Mouse (Mus musculus) stomach, embryonic 15.5 days (tissue): ENCODE results near the gene Nsmce1. TPM values are rescaled to one million over a fixed set of nuclear protein-coding genes. Genes with fewer than 3 reads are reported as not detected.

Experiments used
- ATAC-seq: fragments of 200-750 bp; cut with Nextera tagmentation; 2 replicates; pipeline ENCODE4 v1.8.0; 2017; ENCODE audit warnings: low read depth, moderate number of reproducible peaks, moderate TSS enrichment; ENCODE audit not compliant: insufficient read depth, low FRiP score
- H3K27ac ChIP-seq: fragments of 300-500 bp; sonication (generic); 2 replicates; pipeline ENCODE4 v1.5.1; 2015; ENCODE audit warnings: mild to moderate bottlenecking, inconsistent platforms
- H3K27me3 ChIP-seq: fragments of 300-500 bp; sonication (generic); replicated peaks from 2 replicates; pipeline ENCODE4 v1.6.1; 2015; ENCODE audit warnings: inconsistent platforms
- H3K36me3 ChIP-seq: fragments of 300-500 bp; sonication (generic); 2 replicates; pipeline ENCODE4 v1.6.1; 2015; ENCODE audit warnings: inconsistent platforms
- H3K4me1 ChIP-seq: fragments of 300-500 bp; sonication (generic); 2 replicates; pipeline ENCODE4 v1.6.1; 2015; ENCODE audit warnings: inconsistent platforms
- H3K4me2 ChIP-seq: fragments of 300-500 bp; sonication (generic); 2 replicates; pipeline ENCODE4 v1.6.1; 2015; ENCODE audit warnings: mild to moderate bottlenecking, inconsistent platforms
- H3K4me3 ChIP-seq: fragments of 300-500 bp; sonication (generic); replicated peaks from 2 replicates; pipeline ENCODE4 v1.5.1; 2015; ENCODE audit warnings: inconsistent platforms
- H3K9ac ChIP-seq: fragments of 300-500 bp; sonication (generic); 2 replicates; pipeline ENCODE4 v1.6.1; 2015; ENCODE audit warnings: inconsistent platforms
- H3K9me3 ChIP-seq: fragments of 300-500 bp; sonication (generic); 2 replicates; pipeline ENCODE4 v1.6.1; 2016; ENCODE audit warnings: inconsistent platforms
- WGBS: fragments of 180-500 bp; shearing (Covaris S2); methylation state at CpG from one replicate; pipeline ENCODE4 v1.1.7; 2015; 5-methylcytosine and 5-hydroxymethylcytosine counted together
- polyA plus RNA-seq: library from polyadenylated mRNA; unstranded; fragments of >200 nt; fragmentation: Nextera tagmentation; extraction: Ambion mirVana; gene quantifications from 2 replicates; pipeline ENCODE4 v1.2.1, GENCODE M21; 2015

Nsmce1 gene
- polyA plus RNA-seq, 1 experiment from 2014 or later: 111 TPM

DNA sequence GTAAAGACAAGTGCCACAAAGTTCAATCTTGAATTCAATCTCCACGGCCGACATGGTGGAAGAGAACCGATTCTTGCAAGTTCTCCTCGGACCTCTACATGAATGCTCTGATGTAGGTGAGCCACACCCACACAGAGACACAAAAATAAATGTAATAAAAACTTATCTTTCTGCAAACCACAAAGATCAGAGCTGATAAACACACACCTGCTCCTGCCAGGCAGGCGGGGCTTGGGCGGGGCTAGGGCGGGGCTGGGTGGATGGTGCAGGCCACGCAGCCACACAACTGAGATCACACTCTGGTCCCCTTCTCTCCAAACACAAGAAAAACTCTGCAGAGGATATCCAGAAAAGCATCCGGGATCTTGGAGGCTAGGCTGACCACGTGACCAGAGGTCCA is 4.3 kb downstream of the Nsmce1 start:
- no peaks in the 10 kb centered on the region for H3K27me3 ChIP-seq
- no peak overlapping the region for H3K4me3 ChIP-seq
- no peaks in the 10 kb centered on the region for H3K9me3 ChIP-seq
- WGBS: 81% methylated on average over 10 of the region's 10 CpGs
- H3K36me3 ChIP-seq: peaks cover 7% of the 10 kb centered on the region; the same call in 1 of the 2 replicates
- no peak for ATAC-seq
- H3K4me1 ChIP-seq: peaks cover 6% of the 10 kb centered on the region
- H3K27ac ChIP-seq: no peak overlapping the region
- no peak overlapping the region for H3K4me2 ChIP-seq
- no peak overlapping the region for H3K9ac ChIP-seq

- no peak for ATAC-seq
- H3K27me3 ChIP-seq: no peaks in the 10 kb centered on the region
- H3K9ac ChIP-seq: no peak overlapping the region
- WGBS: 88% methylated on average over 16 of the region's 16 CpGs
- H3K4me1 ChIP-seq: peaks cover 6% of the 10 kb centered on the region
- peaks cover 7% of the 10 kb centered on the region; the same call in 1 of the 2 replicates for H3K36me3 ChIP-seq
- H3K9me3 ChIP-seq: no peaks in the 10 kb centered on the region
- H3K4me3 ChIP-seq: no peak overlapping the region
- no peak overlapping the region for H3K4me2 ChIP-seq
- no peak overlapping the region for H3K27ac ChIP-seq
These were observed 5.2 kb downstream of the Nsmce1 start for GRCm38 (mm10) chr7:125486121-125486630.

GRCm38 (mm10) chr7:125484791-125485190 is 6.6 kb downstream of the Nsmce1 start:
- ATAC-seq: no peak
- Histone ChIP-seq H3K27me3 (no peaks in the 10 kb centered on the region), H3K9me3 (no peaks in the 10 kb centered on the region), H3K4me3 (no peak overlapping the region), H3K4me1 (no peaks in the 10 kb centered on the region; the same call in 1 of the 2 replicates), H3K27ac (no peak overlapping the region), H3K9ac (no peak overlapping the region), H3K4me2 (no peak overlapping the region), H3K36me3 (peaks cover 13% of the 10 kb centered on the region; the same call in 1 of the 2 replicates)
- WGBS: 91% methylated on average over 7 of the region's 7 CpGs

DNA sequence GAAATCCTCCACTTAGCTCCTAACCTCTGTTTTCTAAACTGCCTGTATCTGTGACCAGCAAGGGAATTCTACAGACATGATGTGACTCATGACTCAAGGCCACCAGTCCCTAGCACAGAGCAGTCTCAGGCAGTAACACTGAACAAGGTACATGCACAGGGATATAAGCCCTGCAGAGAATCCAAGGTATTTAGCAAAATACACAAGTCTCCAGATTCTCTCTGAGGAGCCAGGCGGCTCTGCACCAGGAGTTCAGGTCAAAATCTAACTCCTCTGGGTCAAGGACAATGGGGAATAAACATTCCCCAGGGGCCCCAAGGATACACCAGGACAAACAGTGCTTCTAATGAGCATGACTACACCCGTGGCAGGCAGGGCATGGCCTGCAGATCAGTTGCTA is 8.5 kb downstream of the Nsmce1 start:
- Histone ChIP-seq H3K36me3 (peaks cover 13% of the 10 kb centered on the region; the same call in 1 of the 2 replicates), H3K9me3 (no peaks in the 10 kb centered on the region), H3K4me1 (no peaks in the 10 kb centered on the region; the same call in 1 of the 2 replicates), H3K4me2 (no peak overlapping the region), H3K4me3 (no peak overlapping the region), H3K27me3 (no peaks in the 10 kb centered on the region), H3K9ac (no peak overlapping the region), H3K27ac (no peak overlapping the region)
- WGBS: 63% methylated on average over 2 of the region's 2 CpGs
- no peak for ATAC-seq

GRCm38 (mm10) chr7:125482339-125482738 is 9.1 kb downstream of the Nsmce1 start:
- Histone ChIP-seq H3K4me1 (no peaks in the 10 kb centered on the region; the same call in 1 of the 2 replicates), H3K4me3 (no peak overlapping the region), H3K9ac (no peak overlapping the region), H3K4me2 (no peak overlapping the region), H3K9me3 (no peaks in the 10 kb centered on the region), H3K27me3 (no peaks in the 10 kb centered on the region), H3K27ac (no peak overlapping the region), H3K36me3 (peaks cover 17% of the 10 kb centered on the region; the same call in 1 of the 2 replicates)
- 50% methylated on average over 3 of the region's 3 CpGs for WGBS
- ATAC-seq: no peak

GRCm38 (mm10) chr7:125480518-125480917 is 10.9 kb downstream of the Nsmce1 start:
- Histone ChIP-seq H3K27me3 (no peaks in the 10 kb centered on the region), H3K9me3 (no peaks in the 10 kb centered on the region), H3K4me2 (no peak overlapping the region), H3K9ac (no peak overlapping the region), H3K4me1 (no peaks in the 10 kb centered on the region), H3K27ac (no peak overlapping the region), H3K36me3 (peaks cover 10% of the 10 kb centered on the region; the same call in 1 of the 2 replicates), H3K4me3 (no peak overlapping the region)
- 86% methylated on average over 4 of the region's 4 CpGs for WGBS
- ATAC-seq: no peak

DNA sequence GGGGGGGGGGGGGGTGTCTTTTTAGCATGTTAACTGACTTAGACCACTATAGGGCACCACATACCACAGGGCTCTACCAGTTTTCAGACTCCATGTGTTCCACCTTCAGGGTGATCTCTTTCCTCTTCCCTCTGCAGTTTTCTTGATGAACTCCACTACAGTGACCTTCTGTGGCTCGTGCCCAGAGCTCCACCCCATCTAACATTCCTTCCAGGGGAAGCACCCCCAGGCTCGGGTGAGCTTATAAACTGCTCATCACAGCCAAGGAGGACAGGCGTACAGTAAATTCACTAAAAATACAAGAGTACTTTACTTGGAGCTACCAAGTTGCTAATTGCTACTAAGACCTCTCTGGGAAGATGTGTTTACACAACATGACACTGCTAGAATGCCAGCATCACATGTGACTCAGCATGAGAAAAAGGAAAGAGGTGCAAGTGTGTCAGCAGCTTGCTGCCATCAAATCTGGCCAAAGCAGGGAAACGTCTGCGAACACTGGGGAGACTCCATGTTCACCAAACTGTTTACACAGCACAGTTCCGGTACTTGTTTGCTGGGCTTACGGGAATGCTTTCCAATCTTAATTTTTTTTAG is 12.9 kb downstream of the Nsmce1 start:
- no peak for ATAC-seq
- no peak overlapping the region for H3K4me2 ChIP-seq
- no peak overlapping the region for H3K27ac ChIP-seq
- no peak overlapping the region for H3K4me3 ChIP-seq
- 50% methylated on average over 7 of the region's 7 CpGs for WGBS
- no peaks in the 10 kb centered on the region for H3K4me1 ChIP-seq
- 0 out of 2 replicates have a peak, but pooled peaks cover 10% of the 10 kb centered on the region for H3K36me3 ChIP-seq
- no peaks in the 10 kb centered on the region for H3K27me3 ChIP-seq
- no peaks in the 10 kb centered on the region for H3K9me3 ChIP-seq
- no peak overlapping the region for H3K9ac ChIP-seq

DNA sequence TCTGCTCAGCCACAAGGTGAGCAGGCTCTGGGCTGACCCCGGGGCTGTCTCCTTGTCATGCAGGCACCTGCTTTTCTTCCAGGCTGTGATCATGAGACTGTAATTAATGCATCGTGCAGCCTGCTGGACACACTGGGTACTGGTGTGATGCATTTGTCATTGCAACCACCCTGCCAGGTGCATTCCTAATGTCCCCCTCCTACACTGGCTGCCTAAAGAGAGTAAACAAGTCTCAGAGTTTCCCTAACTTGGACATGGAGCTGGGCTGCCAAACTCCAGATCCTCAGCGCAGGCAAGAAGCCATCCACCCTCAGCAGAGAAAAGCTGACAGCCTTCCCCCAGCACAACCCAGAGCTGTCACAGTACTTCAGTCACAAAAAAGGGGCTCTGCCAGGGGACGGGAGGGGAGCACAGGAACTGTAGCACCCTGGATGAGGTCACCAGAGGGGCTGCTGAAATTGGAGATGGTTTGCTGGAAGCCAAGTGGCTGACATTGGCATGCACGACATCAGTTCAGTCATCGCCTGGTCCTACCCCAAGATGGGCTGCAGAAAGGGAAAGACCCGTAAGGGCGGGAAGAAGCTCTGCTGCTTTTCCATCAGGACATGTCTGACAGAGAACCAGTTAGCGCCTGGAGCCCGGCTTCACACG is 15.7 kb downstream of the Nsmce1 start:
- peak overlapping the region; percentile 57 for H3K27ac ChIP-seq
- H3K4me3 ChIP-seq: no peak overlapping the region
- H3K9ac ChIP-seq: no peak overlapping the region
- H3K27me3 ChIP-seq: no peaks in the 10 kb centered on the region
- H3K4me1 ChIP-seq: peaks cover 8% of the 10 kb centered on the region
- H3K36me3 ChIP-seq: peaks cover 18% of the 10 kb centered on the region; the same call in 1 of the 2 replicates
- no peak overlapping the region for H3K4me2 ChIP-seq
- ATAC-seq: no peak
- no peaks in the 10 kb centered on the region for H3K9me3 ChIP-seq
- 56% methylated on average over 11 of the region's 11 CpGs for WGBS

- WGBS: 71% methylated on average over 4 of the region's 4 CpGs
- no peaks in the 10 kb centered on the region for H3K9me3 ChIP-seq
These were observed 16.9 kb downstream of the Nsmce1 start for GRCm38 (mm10) chr7:125474535-125474934.

DNA sequence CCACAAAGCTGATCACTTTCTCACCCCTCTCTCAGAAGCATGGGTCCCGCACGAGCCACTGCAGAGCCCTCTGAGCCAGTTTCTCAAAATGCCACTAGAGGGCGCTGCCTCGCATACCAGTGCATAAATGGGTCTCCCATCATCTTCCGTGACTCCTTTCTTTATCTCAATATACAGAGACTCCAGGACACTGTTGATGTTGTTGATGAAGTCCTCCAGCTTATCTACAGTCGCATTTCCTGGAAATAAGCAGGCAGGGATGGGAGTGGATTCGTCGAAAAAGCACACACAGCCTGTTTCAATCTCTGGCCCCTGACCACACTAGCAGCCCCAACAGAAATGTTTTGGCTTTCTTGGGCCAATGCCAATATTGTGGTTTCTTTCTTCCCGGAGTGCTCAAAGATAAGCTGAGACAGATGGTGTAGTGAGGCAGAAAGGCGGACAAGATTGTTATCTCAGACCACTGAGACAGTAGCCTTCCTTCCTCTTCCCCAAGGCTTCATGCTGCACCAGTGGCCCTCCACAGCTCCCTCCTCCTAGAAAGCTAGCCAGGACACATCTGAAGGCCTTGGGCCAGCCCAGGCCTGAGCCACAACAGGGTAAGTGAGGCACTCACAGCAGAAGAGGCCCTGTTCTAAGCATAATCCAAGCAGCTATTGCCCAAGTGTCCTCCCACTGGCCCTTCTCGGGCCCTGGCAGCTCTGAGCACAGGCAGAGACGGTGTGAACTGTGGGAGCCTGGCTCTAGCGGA is 19.2 kb downstream of the Nsmce1 start:
- no peak overlapping the region for H3K4me3 ChIP-seq
- H3K9ac ChIP-seq: no peak overlapping the region
- WGBS: 27% methylated on average over 13 of the region's 13 CpGs
- peak; percentile 75 for ATAC-seq
- peak overlapping the region; percentile 86 for H3K27ac ChIP-seq
- H3K9me3 ChIP-seq: no peaks in the 10 kb centered on the region
- H3K4me1 ChIP-seq: peaks cover 10% of the 10 kb centered on the region
- no peaks in the 10 kb centered on the region for H3K27me3 ChIP-seq
- H3K4me2 ChIP-seq: peak overlapping the region; percentile 20
- peaks cover 32% of the 10 kb centered on the region for H3K36me3 ChIP-seq

More at GRCm38 (mm10) chr7:125474535-125474934, 16.9 kb downstream of the Nsmce1 start:
- no peak overlapping the region for H3K4me2 ChIP-seq
- peaks cover 10% of the 10 kb centered on the region for H3K4me1 ChIP-seq
- ATAC-seq: no peak
- peaks cover 15% of the 10 kb centered on the region; the same call in 1 of the 2 replicates for H3K36me3 ChIP-seq
- H3K27ac ChIP-seq: no peak overlapping the region
- H3K9ac ChIP-seq: no peak overlapping the region
- H3K27me3 ChIP-seq: no peaks in the 10 kb centered on the region
- no peak overlapping the region for H3K4me3 ChIP-seq

DNA sequence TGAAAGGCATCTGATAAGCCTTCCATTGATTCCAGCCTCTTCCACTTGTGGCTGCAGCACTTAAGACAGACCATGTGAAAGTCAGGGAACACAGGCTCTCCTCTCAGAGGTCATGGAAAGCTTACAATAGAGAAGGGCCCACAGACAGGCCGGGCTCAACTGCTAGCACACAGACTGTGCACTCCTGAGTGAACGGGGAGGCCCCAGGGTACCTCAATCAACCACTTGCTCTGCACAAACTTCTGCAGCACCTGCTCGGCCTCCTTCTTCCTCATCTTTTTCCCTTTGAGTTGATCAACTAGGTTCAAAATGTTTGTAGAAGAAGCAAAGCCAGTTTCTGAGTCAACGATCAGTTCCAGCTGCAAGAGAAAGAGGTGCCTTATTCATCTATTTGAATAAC is 20.5 kb downstream of the Nsmce1 start:
- Histone ChIP-seq H3K4me3 (no peak overlapping the region), H3K27me3 (no peaks in the 10 kb centered on the region), H3K4me1 (peaks cover 10% of the 10 kb centered on the region), H3K9me3 (no peaks in the 10 kb centered on the region), H3K36me3 (peaks cover 34% of the 10 kb centered on the region), H3K4me2 (no peak overlapping the region), H3K27ac (no peak overlapping the region), H3K9ac (no peak overlapping the region)
- no peak for ATAC-seq
- WGBS: 88% methylated on average over 4 of the region's 4 CpGs

DNA sequence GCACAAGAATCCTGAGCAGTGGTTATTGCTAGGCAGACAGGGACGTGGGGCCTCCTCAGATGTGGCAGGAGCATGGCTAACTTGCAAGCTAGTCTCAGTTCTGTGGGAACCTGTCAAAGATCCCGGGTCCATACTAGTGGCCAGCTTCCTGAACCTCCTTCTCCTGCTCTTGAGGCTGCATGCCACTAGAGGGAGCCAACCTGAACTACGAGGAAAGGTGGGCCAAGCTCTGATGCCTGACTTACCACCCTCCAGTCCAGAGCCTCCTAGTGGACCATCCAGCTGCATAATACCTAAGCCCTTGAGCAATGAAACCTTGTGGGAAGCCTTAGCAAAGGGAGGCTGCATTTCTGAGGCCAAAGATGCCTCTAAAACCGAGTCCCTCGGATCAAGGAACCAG is 21.5 kb downstream of the Nsmce1 start:
- no peaks in the 10 kb centered on the region for H3K9me3 ChIP-seq
- H3K4me2 ChIP-seq: no peak overlapping the region
- H3K9ac ChIP-seq: no peak overlapping the region
- WGBS: 28% methylated on average over 5 of the region's 5 CpGs
- peaks cover 44% of the 10 kb centered on the region for H3K36me3 ChIP-seq
- H3K4me3 ChIP-seq: no peak overlapping the region
- no peaks in the 10 kb centered on the region for H3K27me3 ChIP-seq
- no peak overlapping the region for H3K27ac ChIP-seq
- peaks cover 10% of the 10 kb centered on the region for H3K4me1 ChIP-seq
- ATAC-seq: no peak
